Mouse (Mus musculus): ENCODE results near the gene Fbxl8. TPM values are rescaled to one million over a fixed set of nuclear protein-coding genes. Genes with fewer than 3 reads are reported as not detected.

The Fbxl8 gene
- polyA plus RNA-seq, 1 experiment from 2014 or later = 1.0 TPM

DNA sequence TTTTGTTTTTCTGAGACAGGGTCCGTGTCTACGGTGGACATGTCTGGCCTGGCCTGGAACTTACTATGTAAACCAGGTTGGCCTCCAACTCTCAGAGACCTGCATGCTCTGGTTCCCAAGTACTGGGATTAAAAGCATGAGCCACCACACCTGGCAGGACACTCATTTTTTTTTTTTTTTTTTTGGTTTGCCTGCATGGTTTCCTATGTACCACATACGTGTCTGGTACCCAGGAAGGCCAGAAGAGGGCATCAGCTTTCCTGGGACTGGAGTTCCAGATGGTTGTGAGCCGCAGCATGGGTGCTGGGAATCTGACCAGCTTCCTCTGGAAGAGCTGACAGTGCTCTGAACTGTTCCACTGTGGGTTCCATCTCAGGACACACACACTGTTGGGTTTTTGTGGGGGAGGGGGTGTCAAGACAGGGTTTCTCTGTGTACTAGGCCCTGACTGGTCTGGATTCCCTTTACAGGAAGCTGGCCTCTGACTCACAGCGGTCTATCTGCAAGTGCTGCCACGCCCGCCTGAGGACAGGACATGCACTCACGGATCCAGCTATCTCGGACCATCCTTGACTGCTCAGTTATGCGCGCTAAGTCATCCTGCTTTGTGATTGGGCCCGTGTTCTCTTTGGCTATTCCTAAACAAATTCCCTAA lies 3.0 kb upstream of the Fbxl8 start:
- 86% methylated on average over 12 of the region's 12 CpGs for WGBS
- peaks cover 100% of the 10 kb centered on the region for H3K27me3 ChIP-seq (ENCODE audit: insufficient read depth, poor library complexity, severe bottlenecking)
- DNase-seq (ENCODE audit: low spot score) = no peak
- no peak overlapping the region for H3K27ac ChIP-seq
- H3K4me3 ChIP-seq = no peak overlapping the region
- peaks cover 30% of the 10 kb centered on the region for H3K4me1 ChIP-seq (replicated peaks)
- no peaks in the 10 kb centered on the region for H3K36me3 ChIP-seq
- H3K9me3 ChIP-seq = peaks cover 12% of the 10 kb centered on the region

DNA sequence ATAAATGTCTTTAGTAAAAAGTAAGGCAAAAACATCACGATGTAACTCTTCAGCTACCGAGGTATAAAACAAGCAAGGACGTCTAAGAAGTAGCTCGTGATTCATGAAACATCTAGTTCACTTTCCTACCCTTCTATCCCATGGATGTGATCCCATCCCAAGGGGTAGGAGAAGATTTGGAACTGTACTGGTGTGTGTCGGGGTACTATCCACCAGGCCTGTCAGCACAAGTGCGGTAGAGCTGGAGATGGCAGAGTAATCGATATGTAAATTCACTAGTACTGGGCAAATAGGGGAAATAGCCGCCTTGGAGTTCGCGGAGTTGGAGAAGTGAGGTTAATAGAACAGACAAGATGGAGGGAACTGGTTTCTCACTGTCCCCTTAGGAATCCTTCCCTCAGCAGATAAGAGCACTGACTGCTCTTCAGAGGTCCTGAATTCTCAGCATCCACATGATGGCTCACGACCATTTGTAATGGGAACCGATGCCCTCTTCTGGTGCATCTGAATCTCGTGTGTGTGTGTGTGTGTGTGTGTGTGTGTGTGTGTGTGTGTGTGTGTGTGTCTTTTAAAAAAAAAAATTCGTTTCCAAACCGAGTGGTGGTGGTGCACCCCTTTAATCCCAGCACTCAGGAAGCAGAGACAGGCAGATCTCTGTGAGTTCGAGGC lies 1.1 kb upstream of the Fbxl8 start:
- H3K4me3 ChIP-seq = peak overlapping the region; percentile 74; the same call in 1 of the 2 replicates
- H3K27ac ChIP-seq = no peak overlapping the region
- peaks cover 13% of the 10 kb centered on the region for H3K9me3 ChIP-seq
- H3K4me1 ChIP-seq (replicated peaks) = peaks cover 39% of the 10 kb centered on the region
- 42% methylated on average over 16 of the region's 16 CpGs for WGBS
- peaks cover 100% of the 10 kb centered on the region for H3K27me3 ChIP-seq (ENCODE audit: insufficient read depth, poor library complexity, severe bottlenecking)
- DNase-seq (ENCODE audit: low spot score) = no peak
- H3K36me3 ChIP-seq = no peaks in the 10 kb centered on the region

DNA sequence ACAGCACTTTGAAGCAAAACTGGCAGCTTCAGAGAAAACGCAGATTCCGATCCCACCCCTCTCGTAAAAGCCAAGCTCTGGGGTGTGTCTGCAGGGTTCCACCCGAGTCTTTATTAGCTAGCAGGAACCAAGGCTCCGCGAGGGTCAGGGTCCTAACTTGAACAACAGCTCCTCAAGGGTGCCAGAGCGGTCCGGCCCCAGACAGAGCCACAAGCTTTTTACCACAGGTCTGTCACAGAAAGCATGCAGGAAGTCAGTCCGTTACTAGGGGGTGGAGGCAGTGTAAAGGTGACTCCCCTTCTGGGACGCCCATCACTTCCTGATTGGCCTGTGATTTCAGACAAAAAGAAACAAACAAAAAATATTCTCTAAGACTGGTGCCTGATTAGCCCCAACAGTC lies 680 bp downstream of the Fbxl8 start:
- peaks cover 100% of the 10 kb centered on the region for H3K27me3 ChIP-seq (ENCODE audit: insufficient read depth, poor library complexity, severe bottlenecking)
- 16% methylated on average over 10 of the region's 10 CpGs for WGBS
- H3K9me3 ChIP-seq = peaks cover 13% of the 10 kb centered on the region
- no peak overlapping the region for H3K27ac ChIP-seq
- H3K4me3 ChIP-seq = peak overlapping the region; percentile 74
- H3K36me3 ChIP-seq = no peaks in the 10 kb centered on the region
- H3K4me1 ChIP-seq (replicated peaks) = peaks cover 39% of the 10 kb centered on the region
- DNase-seq (ENCODE audit: low spot score) = no peak

DNA sequence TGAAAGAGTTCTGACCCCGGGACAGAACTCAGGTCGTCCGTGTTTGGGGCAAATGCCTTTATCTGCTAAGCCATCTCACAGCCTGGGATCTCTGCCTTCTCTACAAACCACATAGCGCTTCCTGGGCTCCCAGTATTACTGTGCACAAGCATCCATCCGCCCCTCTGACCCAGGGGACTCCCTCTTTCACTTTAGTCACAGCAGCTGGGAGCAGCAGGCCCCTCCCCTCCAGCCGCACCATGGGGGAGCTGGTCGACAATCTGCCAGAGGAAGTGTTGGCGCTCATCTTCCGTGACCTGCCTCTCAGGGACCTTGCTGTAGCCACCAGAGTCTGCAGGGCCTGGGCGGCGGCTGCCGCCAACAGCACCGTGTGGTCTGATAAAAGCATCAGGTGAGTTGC lies 2.3 kb downstream of the Fbxl8 start:
- Histone ChIP-seq H3K36me3 (no peaks in the 10 kb centered on the region), H3K9me3 (peaks cover 9% of the 10 kb centered on the region), H3K4me3 (no peak overlapping the region), H3K27me3 (ENCODE audit: insufficient read depth, poor library complexity, severe bottlenecking) (peaks cover 100% of the 10 kb centered on the region), H3K4me1 (replicated peaks) (peaks cover 50% of the 10 kb centered on the region), H3K27ac (no peak overlapping the region)
- no peak for DNase-seq (ENCODE audit: low spot score)
- 6% methylated on average over 13 of the region's 13 CpGs for WGBS

GRCm38 (mm10) chr8:105268342-105269074 lies 4.1 kb downstream of the Fbxl8 start:
- H3K4me1 ChIP-seq (replicated peaks) = peaks cover 53% of the 10 kb centered on the region
- peaks cover 100% of the 10 kb centered on the region for H3K27me3 ChIP-seq (ENCODE audit: insufficient read depth, poor library complexity, severe bottlenecking)
- under 1% methylated on average over 65 of the region's 65 CpGs for WGBS
- H3K9me3 ChIP-seq = peaks cover 6% of the 10 kb centered on the region
- peak; percentile 81 for DNase-seq (ENCODE audit: low spot score)
- no peaks in the 10 kb centered on the region for H3K36me3 ChIP-seq
- peak overlapping the region; percentile 45 for H3K27ac ChIP-seq
- peak overlapping the region; percentile 59 for H3K4me3 ChIP-seq

GRCm38 (mm10) chr8:105269075-105269458 lies 4.6 kb downstream of the Fbxl8 start:
- Histone ChIP-seq H3K4me3 (peak overlapping the region; percentile 59), H3K27me3 (ENCODE audit: insufficient read depth, poor library complexity, severe bottlenecking) (peaks cover 100% of the 10 kb centered on the region), H3K27ac (peak overlapping the region; percentile 45), H3K36me3 (no peaks in the 10 kb centered on the region), H3K9me3 (peaks cover 6% of the 10 kb centered on the region), H3K4me1 (replicated peaks) (peaks cover 51% of the 10 kb centered on the region)
- no peak for DNase-seq (ENCODE audit: low spot score)
- WGBS = under 1% methylated on average over 10 of the region's 10 CpGs

GRCm38 (mm10) chr8:105269461-105269947 lies 5.1 kb downstream of the Fbxl8 start, which contains the start of gene Hsf4:
TSS of gene Hsf4 (plus strand) at chr8:105269801.
- Histone ChIP-seq H3K36me3 (no peaks in the 10 kb centered on the region), H3K4me1 (replicated peaks) (peaks cover 47% of the 10 kb centered on the region), H3K27ac (peak within 1 kb of the TSS; percentile 45), H3K4me3 (peak within 1 kb of the TSS; percentile 59), H3K27me3 (ENCODE audit: insufficient read depth, poor library complexity, severe bottlenecking) (peaks cover 100% of the 10 kb centered on the region), H3K9me3 (peaks cover 6% of the 10 kb centered on the region)
- DNase-seq (ENCODE audit: low spot score) = peak; percentile 42
- WGBS = under 1% methylated on average over 42 of the region's 42 CpGs

GRCm38 (mm10) chr8:105270101-105270915 lies 5.9 kb downstream of the Fbxl8 start:
- Histone ChIP-seq H3K27me3 (ENCODE audit: insufficient read depth, poor library complexity, severe bottlenecking) (peaks cover 100% of the 10 kb centered on the region), H3K27ac (no peak overlapping the region), H3K4me3 (peak overlapping the region; percentile 59), H3K9me3 (peaks cover 6% of the 10 kb centered on the region), H3K4me1 (replicated peaks) (peaks cover 41% of the 10 kb centered on the region), H3K36me3 (no peaks in the 10 kb centered on the region)
- 2% methylated on average over 39 of the region's 39 CpGs for WGBS
- DNase-seq (ENCODE audit: low spot score) = peak; percentile 40

DNA sequence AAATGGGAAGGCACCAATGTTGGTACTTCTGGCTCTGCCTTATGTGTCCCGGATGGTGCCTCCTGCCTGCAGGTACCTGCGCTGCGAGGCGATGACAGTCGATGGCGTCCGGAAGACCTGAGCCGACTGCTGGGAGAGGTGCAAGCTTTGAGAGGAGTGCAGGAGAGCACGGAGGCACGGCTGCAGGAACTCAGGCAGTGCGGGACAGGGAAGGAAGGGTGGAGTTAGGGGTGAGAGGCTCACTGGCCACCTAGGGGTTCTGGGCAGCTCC lies 6.4 kb downstream of the Fbxl8 start:
- Histone ChIP-seq H3K36me3 (no peaks in the 10 kb centered on the region), H3K27ac (no peak overlapping the region), H3K9me3 (peaks cover 6% of the 10 kb centered on the region), H3K4me1 (replicated peaks) (peaks cover 47% of the 10 kb centered on the region), H3K27me3 (ENCODE audit: insufficient read depth, poor library complexity, severe bottlenecking) (peaks cover 100% of the 10 kb centered on the region), H3K4me3 (peak overlapping the region; percentile 11; the same call in 1 of the 2 replicates)
- WGBS = 2% methylated on average over 11 of the region's 11 CpGs
- no peak for DNase-seq (ENCODE audit: low spot score)

- H3K27ac ChIP-seq = no peak overlapping the region
- H3K9me3 ChIP-seq = no peaks in the 10 kb centered on the region
- H3K4me3 ChIP-seq = peak overlapping the region; percentile 55; the same call in 1 of the 2 replicates
- WGBS = 6% methylated on average over 11 of the region's 11 CpGs
- peaks cover 100% of the 10 kb centered on the region for H3K27me3 ChIP-seq (ENCODE audit: insufficient read depth, poor library complexity, severe bottlenecking)
- H3K36me3 ChIP-seq = peaks cover 7% of the 10 kb centered on the region; the same call in 1 of the 2 replicates
- no peak for DNase-seq (ENCODE audit: low spot score)
- H3K4me1 ChIP-seq (replicated peaks) = peaks cover 39% of the 10 kb centered on the region
These were observed 10.9 kb downstream of the Fbxl8 start for GRCm38 (mm10) chr8:105275387-105275786.

DNA sequence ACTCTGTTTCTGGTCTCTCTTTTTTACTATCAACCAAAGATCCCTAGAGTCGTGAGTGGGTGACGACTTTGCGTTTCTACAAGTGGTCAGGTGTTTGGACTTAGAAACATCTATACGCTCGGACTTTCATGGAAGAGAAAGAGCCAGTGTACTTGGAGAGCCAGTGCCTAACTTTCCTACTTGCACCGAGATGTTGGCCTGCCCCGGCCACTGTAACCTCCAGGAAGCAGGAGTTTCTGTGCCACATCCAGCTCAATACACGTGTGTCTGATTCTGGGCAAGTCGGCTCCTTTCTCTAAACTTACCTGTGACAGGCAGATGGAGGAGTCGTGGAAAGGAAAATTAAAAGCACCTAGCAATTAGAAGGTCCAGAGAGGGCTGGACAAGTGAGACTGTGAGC lies 11.4 kb downstream of the Fbxl8 start, which contains the start of gene Nol3:
Gene Nol3 (plus strand): TSS at position 301 of the 400 bp plus-strand sequence.
- peak within 1 kb of the TSS; percentile 55 for H3K4me3 ChIP-seq

More for the DNA sequence above, 11.4 kb downstream of the Fbxl8 start, which contains the start of gene Nol3:
- Histone ChIP-seq H3K36me3 (peaks cover 10% of the 10 kb centered on the region; the same call in 1 of the 2 replicates), H3K27ac (peak within 1 kb of the TSS; percentile 30), H3K9me3 (no peaks in the 10 kb centered on the region), H3K4me1 (replicated peaks) (peaks cover 34% of the 10 kb centered on the region), H3K27me3 (ENCODE audit: insufficient read depth, poor library complexity, severe bottlenecking) (peaks cover 100% of the 10 kb centered on the region)
- no peak for DNase-seq (ENCODE audit: low spot score)
- WGBS = 5% methylated on average over 10 of the region's 10 CpGs

All from hindbrain, embryonic 10.5 days (tissue).